Mouse (Mus musculus) kidney, embryonic 14.5 days (tissue): Measurements from ENCODE around the gene Rufy2. TPM values are rescaled to one million over a fixed set of nuclear protein-coding genes. Genes with fewer than 3 reads are reported as not detected.

Experiments
- ATAC-seq: fragments of 200-750 bp; cut with Nextera tagmentation; 2 replicates; pipeline ENCODE4 v1.8.0; 2017; ENCODE audit warnings: moderate number of reproducible peaks, mild to moderate bottlenecking, moderate TSS enrichment, moderate library complexity; ENCODE audit not compliant: low FRiP score, low TSS enrichment
- H3K27ac ChIP-seq: fragments of 300-500 bp; sonication (generic); 2 replicates; pipeline ENCODE4 v1.5.1; 2014; ENCODE audit warnings: low read depth, mild to moderate bottlenecking, low read length, moderate library complexity, mixed read lengths
- H3K27me3 ChIP-seq: fragments of 300-500 bp; sonication (generic); 2 replicates; pipeline ENCODE4 v1.6.1; 2014; ENCODE audit warnings: mild to moderate bottlenecking, low read length; ENCODE audit not compliant: control insufficient read depth, insufficient read depth
- H3K36me3 ChIP-seq: fragments of 300-500 bp; sonication (generic); 2 replicates; pipeline ENCODE4 v1.6.1; 2014; ENCODE audit warnings: low read length, mixed read lengths; ENCODE audit not compliant: control insufficient read depth, insufficient read depth
- H3K4me1 ChIP-seq: fragments of 300-500 bp; sonication (generic); 2 replicates; pipeline ENCODE4 v1.6.1; 2014; ENCODE audit warnings: low read length, mixed read lengths; ENCODE audit not compliant: control insufficient read depth, insufficient read depth
- H3K4me2 ChIP-seq: fragments of 300-500 bp; sonication (generic); replicated peaks from 2 replicates; pipeline ENCODE4 v1.6.1; 2014; ENCODE audit warnings: low read depth, mild to moderate bottlenecking, low read length
- H3K4me3 ChIP-seq: fragments of 300-500 bp; sonication (generic); 2 replicates; pipeline ENCODE4 v1.5.1; 2014; ENCODE audit warnings: mild to moderate bottlenecking, low read length
- H3K9ac ChIP-seq: fragments of 300-500 bp; sonication (generic); 2 replicates; pipeline ENCODE4 v1.6.1; 2014; ENCODE audit warnings: low read depth, mild to moderate bottlenecking, low read length, moderate library complexity
- H3K9me3 ChIP-seq: fragments of 300-500 bp; sonication (generic); 2 replicates; pipeline ENCODE4 v1.6.1; 2016; ENCODE audit warnings: low read length; ENCODE audit not compliant: control insufficient read depth
- WGBS: fragments of 180-500 bp; shearing (Covaris S2); extraction: QIAGEN DNeasy Blood & Tissue Kit; methylation state at CpG from one replicate; pipeline ENCODE4 v1.1.7; 2014; 5-methylcytosine and 5-hydroxymethylcytosine counted together
- polyA plus RNA-seq: library from polyadenylated mRNA; unstranded; fragments of >200 nt; fragmentation: Nextera tagmentation; extraction: Ambion mirVana; gene quantifications from 2 replicates; pipeline ENCODE4 v1.2.1, GENCODE M21; 2014

The Rufy2 gene
- polyA plus RNA-seq, 1 experiment from 2014 or later = 28.4 TPM

- Histone ChIP-seq H3K27ac (no peak overlapping the region), H3K27me3 (no peaks in the 10 kb centered on the region), H3K4me3 (no peak overlapping the region), H3K9me3 (0 out of 2 replicates have a peak, but pooled peaks cover 3% of the 10 kb centered on the region), H3K9ac (no peak overlapping the region), H3K4me1 (no peaks in the 10 kb centered on the region), H3K4me2 (no peak overlapping the region), H3K36me3 (no peaks in the 10 kb centered on the region)
- 81% methylated on average over 9 of the region's 9 CpGs for WGBS
- no peak for ATAC-seq
Measured at GRCm38 (mm10) chr10:63064516-63064915, 84.5 kb downstream of the Rufy2 start.

- Histone ChIP-seq H3K9ac (no peak overlapping the region), H3K9me3 (0 out of 2 replicates have a peak, but pooled peaks cover 3% of the 10 kb centered on the region), H3K4me2 (no peak overlapping the region), H3K36me3 (no peaks in the 10 kb centered on the region), H3K4me3 (no peak overlapping the region), H3K27me3 (no peaks in the 10 kb centered on the region), H3K4me1 (no peaks in the 10 kb centered on the region), H3K27ac (no peak overlapping the region)
- WGBS = 60% methylated on average over 8 of the region's 8 CpGs
- ATAC-seq = no peak
Measured at GRCm38 (mm10) chr10:63065561-63065960, 85.5 kb downstream of the Rufy2 start.

GRCm38 (mm10) chr10:63065988-63066387 is 86.0 kb downstream of the Rufy2 start:
- peak; percentile 78 for ATAC-seq
- no peak overlapping the region for H3K27ac ChIP-seq
- H3K4me1 ChIP-seq = no peaks in the 10 kb centered on the region

More at GRCm38 (mm10) chr10:63065988-63066387, 86.0 kb downstream of the Rufy2 start:
- H3K36me3 ChIP-seq = no peaks in the 10 kb centered on the region
- H3K9me3 ChIP-seq = 0 out of 2 replicates have a peak, but pooled peaks cover 3% of the 10 kb centered on the region
- WGBS = 7% methylated on average over 5 of the region's 5 CpGs
- no peak overlapping the region for H3K9ac ChIP-seq
- no peak overlapping the region for H3K4me3 ChIP-seq
- no peaks in the 10 kb centered on the region for H3K27me3 ChIP-seq
- no peak overlapping the region for H3K4me2 ChIP-seq

Other genes with a start within 250 kb of the Rufy2 start
- gene Ccar1, start 187.9 kb upstream of the Rufy2 start, polyA plus RNA-seq = 121 and 178 TPM in 2 replicates
- gene Tet1, start 71.2 kb upstream of the Rufy2 start, polyA plus RNA-seq = 34.1 and 35.3 TPM in 2 replicates
- 10.0 and 16.0 TPM in 2 replicates for gene Slc25a16, start 59.6 kb upstream of the Rufy2 start, polyA plus RNA-seq
- 20.5 and 27.2 TPM in 2 replicates for gene Dna2, start 33.2 kb upstream of the Rufy2 start, polyA plus RNA-seq
- 82.2 and 86.8 TPM in 2 replicates for gene Hnrnph3, start 44.0 kb downstream of the Rufy2 start, polyA plus RNA-seq
- gene Pbld2, start 44.1 kb downstream of the Rufy2 start, polyA plus RNA-seq = 1.9 and 2.7 TPM in 2 replicates
- gene Pbld1, start 79.9 kb downstream of the Rufy2 start, polyA plus RNA-seq = 4.8 and 5.1 TPM in 2 replicates
- gene Atoh7, start 119.4 kb downstream of the Rufy2 start, polyA plus RNA-seq = 0.56 TPM in 1 of 2 replicates, not detected in the other
- not detected in 2 replicates for gene Mypn, start 223.7 kb downstream of the Rufy2 start, polyA plus RNA-seq